In the genomic region with DNA sequence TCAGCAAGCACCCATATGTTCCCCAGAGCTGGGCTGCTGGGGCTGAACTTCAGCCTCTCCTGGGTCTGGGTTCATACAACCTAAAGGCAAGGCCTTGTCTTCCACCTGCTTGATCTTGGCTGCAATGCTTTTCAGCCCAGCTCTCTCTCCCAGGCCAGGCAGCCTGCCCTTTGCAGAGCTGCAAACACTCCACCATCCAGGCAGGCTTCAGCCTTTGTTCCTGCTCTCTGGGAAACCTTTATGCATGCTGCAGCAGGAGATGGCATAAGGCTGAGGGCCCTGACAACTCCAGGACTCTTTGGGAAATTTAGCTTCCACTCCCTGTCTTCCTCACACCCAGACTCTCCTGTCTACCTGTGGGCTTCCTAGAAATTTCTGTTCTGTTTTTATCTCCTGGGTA, we compare ENCODE assay signal across 19 mouse cellular contexts. TPM values are rescaled to one million over a fixed set of nuclear protein-coding genes. Genes with fewer than 3 reads are reported as not detected.
DNase-seq lines count a peak whose midpoint lies in the region; ATAC-seq and TF ChIP-seq lines count a peak whose summit lies in the region.
"Had no signal": no experiment of that assay in that cellular context is flagged by ENCODE, and none has a peak within 500 bp of the region (broad histone marks: within the 10 kb centered on the region; RNA-seq: fewer than 3 reads in every experiment).

No protein-coding gene starts in this region.

- TF ChIP-seq CTCF in brain, embryonic 14.5 days (IDR thresholded peaks at IDR 0.05; ENCODE audit: borderline replicate concordance, extremely low read depth, insufficient read depth, insufficient read length), result no peak

- no peak for TF ChIP-seq POLR2A in brain, embryonic 14.5 days (IDR thresholded peaks at IDR 0.05; ENCODE audit: borderline replicate concordance, extremely low read depth, insufficient read depth, insufficient read length, poor library complexity, severe bottlenecking)

- peak overlapping the region; percentile 85 for H3K27ac ChIP-seq in forebrain, embryonic 11.5 days (ENCODE audit: low read depth, low read length)
- H3K27ac ChIP-seq in hindbrain, embryonic 13.5 days, result peak overlapping the region; percentile 72
- peak overlapping the region; percentile 61 for H3K27ac ChIP-seq in midbrain, embryonic 15.5 days
- H3K27ac ChIP-seq: liver, embryonic 14.5 days had no signal

- DNase-seq in brain, embryonic 14.5 days (ENCODE audit: low read depth), result peak; percentile 68
- DNase-seq in forebrain, embryonic 11.5 days (ENCODE audit: low spot score), result peak; percentile 50
- no peak for DNase-seq in ovary, postnatal 10 days (ENCODE audit: low spot score)
- DNase-seq in cerebellum, postnatal 36 days, result no peak
- DNase-seq in right cerebral cortex, postnatal 36 days (ENCODE audit: low spot score in 2 of 2), result no peak
- DNase-seq: adrenal gland, adult 8-10 months; cerebellum, postnatal 25 days; kidney, postnatal 10 days; lung, postnatal 14 days had no signal

- H3K9ac ChIP-seq in forebrain, embryonic 11.5 days (ENCODE audit: low read length), result no peak overlapping the region; the same call in 1 of the 2 replicates
- H3K9ac ChIP-seq in hindbrain, embryonic 13.5 days, result peak overlapping the region; percentile 40
- H3K9ac ChIP-seq in midbrain, embryonic 15.5 days, result no peak overlapping the region
- H3K9ac ChIP-seq: liver, embryonic 14.5 days had no signal

- H3K4me1 ChIP-seq in forebrain, embryonic 11.5 days (replicated peaks; ENCODE audit: control insufficient read depth, insufficient read depth, low read length), result peaks cover 25% of the 10 kb centered on the region
- H3K4me1 ChIP-seq in hindbrain, embryonic 13.5 days (replicated peaks), result peaks cover 39% of the 10 kb centered on the region
- H3K4me1 ChIP-seq in midbrain, embryonic 15.5 days, result peaks cover 30% of the 10 kb centered on the region

- no peaks in the 10 kb centered on the region for H3K9me3 ChIP-seq in forebrain, embryonic 11.5 days (ENCODE audit: control insufficient read depth, low read length)
- no peaks in the 10 kb centered on the region for H3K9me3 ChIP-seq in hindbrain, embryonic 13.5 days
- no peaks in the 10 kb centered on the region for H3K9me3 ChIP-seq in midbrain, embryonic 15.5 days
- H3K9me3 ChIP-seq: G1E had no signal

- no peaks in the 10 kb centered on the region; the same call in 1 of the 2 replicates for H3K36me3 ChIP-seq in forebrain, embryonic 11.5 days (ENCODE audit: control insufficient read depth, insufficient read depth, low read length)
- H3K36me3 ChIP-seq in hindbrain, embryonic 13.5 days, result peaks cover 15% of the 10 kb centered on the region
- 0 out of 2 replicates have a peak, but pooled peaks cover 8% of the 10 kb centered on the region for H3K36me3 ChIP-seq in midbrain, embryonic 15.5 days (replicated peaks)
- H3K36me3 ChIP-seq: G1E had no signal

- H3K4me3 ChIP-seq in forebrain, embryonic 11.5 days (ENCODE audit: low read depth, low read length), result no peak overlapping the region
- no peak overlapping the region for H3K4me3 ChIP-seq in hindbrain, embryonic 13.5 days
- no peak overlapping the region for H3K4me3 ChIP-seq in midbrain, embryonic 15.5 days

- no peaks in the 10 kb centered on the region for H3K27me3 ChIP-seq in forebrain, embryonic 11.5 days (ENCODE audit: control insufficient read depth, insufficient read depth, low read length)
- no peaks in the 10 kb centered on the region for H3K27me3 ChIP-seq in hindbrain, embryonic 13.5 days
- H3K27me3 ChIP-seq in midbrain, embryonic 15.5 days (replicated peaks), result no peaks in the 10 kb centered on the region

- no peak overlapping the region for H3K4me2 ChIP-seq in forebrain, embryonic 11.5 days (ENCODE audit: low read depth, low read length, severe bottlenecking)
- H3K4me2 ChIP-seq in hindbrain, embryonic 13.5 days, result no peak overlapping the region
- no peak overlapping the region for H3K4me2 ChIP-seq in midbrain, embryonic 15.5 days

- ATAC-seq in forebrain, embryonic 11.5 days (replicated peaks; ENCODE audit: low FRiP score), result no peak
- 0 out of 2 replicates have a peak, but pooled peaks have one; percentile 31 for ATAC-seq in hindbrain, embryonic 13.5 days (ENCODE audit: low FRiP score)
- peak; percentile 32; the same call in 1 of the 2 replicates for ATAC-seq in midbrain, embryonic 15.5 days (replicated peaks)
- ATAC-seq: inflammation-experienced regulatory T-cells, adult 6 months had no signal

RNA-seq across cellular contexts. Expression of a gene that starts 17.9 kb away (rescaled TPM):
- not detected in 2 replicates for polyA plus RNA-seq in brain, embryonic 14.5 days (2012; rRNA removed)
- polyA plus RNA-seq in forebrain, embryonic 11.5 days (2014; fragmentation: Nextera tagmentation; extraction: Ambion mirVana), result not detected in 2 replicates
- polyA plus RNA-seq in hindbrain, embryonic 13.5 days (2015; fragmentation: Nextera tagmentation; extraction: Ambion mirVana), result 0.23 and 0.30 TPM in 2 replicates
- 0.30 TPM in 1 of 2 replicates, not detected in the other for polyA plus RNA-seq in midbrain, embryonic 15.5 days (2015; fragmentation: Nextera tagmentation; extraction: Ambion mirVana)
- polyA plus RNA-seq: frontal cortex, adult 2 months; G1E; heart, embryonic 14.5 days; inflammation-experienced regulatory T-cells, adult 6 months; limb, embryonic 11.5 days; liver, embryonic 14.5 days; small intestine, adult 2 months; urinary bladder, adult 2 months had no signal

RNA-seq across cellular contexts. Expression of a gene that starts 29.1 kb away (rescaled TPM):
- 29.2 and 40.4 TPM in 2 replicates for polyA plus RNA-seq in brain, embryonic 14.5 days (2012; rRNA removed)
- polyA plus RNA-seq in forebrain, embryonic 11.5 days (2014; fragmentation: Nextera tagmentation; extraction: Ambion mirVana), result 7.4 and 9.2 TPM in 2 replicates
- polyA plus RNA-seq in hindbrain, embryonic 13.5 days (2015; fragmentation: Nextera tagmentation; extraction: Ambion mirVana), result 33.2 and 34.4 TPM in 2 replicates
- polyA plus RNA-seq in midbrain, embryonic 15.5 days (2015; fragmentation: Nextera tagmentation; extraction: Ambion mirVana), result 49.0 and 50.7 TPM in 2 replicates
- polyA plus RNA-seq: G1E; inflammation-experienced regulatory T-cells, adult 6 months had no signal

Comparison
In these comparisons a context has a peak if more than half of its experiments do, and no peak if none do; other contexts are left out.
1. DNase-seq: peak in brain, embryonic 14.5 days (single experiment) and forebrain, embryonic 11.5 days (single experiment); none in ovary, postnatal 10 days (single experiment), cerebellum, postnatal 36 days (0 of 2) and right cerebral cortex, postnatal 36 days (0 of 2).
2. Peak in every context shown above with its lines, with median percentiles within 50 percentile points of each other: H3K27ac ChIP-seq.